Mouse (Mus musculus) cerebellum, adult 2 months (tissue): ENCODE data around the gene Vps72.

Source experiments
- CTCF ChIP-seq: fragments of 200-500 bp; IDR thresholded peaks from 2 replicates; pipeline ENCODE4 v1.5.1; 2011; ENCODE audit warnings: low read depth, mild to moderate bottlenecking, control low read depth, low read length, moderate library complexity, borderline replicate concordance; ENCODE audit not compliant: insufficient read depth
- POLR2A ChIP-seq: fragments of 200-500 bp; IDR thresholded peaks from 2 replicates; pipeline ENCODE4 v1.6.1; 2011; ENCODE audit warnings: low read length, control low read depth, borderline replicate concordance; ENCODE audit not compliant: insufficient read depth

DNA sequence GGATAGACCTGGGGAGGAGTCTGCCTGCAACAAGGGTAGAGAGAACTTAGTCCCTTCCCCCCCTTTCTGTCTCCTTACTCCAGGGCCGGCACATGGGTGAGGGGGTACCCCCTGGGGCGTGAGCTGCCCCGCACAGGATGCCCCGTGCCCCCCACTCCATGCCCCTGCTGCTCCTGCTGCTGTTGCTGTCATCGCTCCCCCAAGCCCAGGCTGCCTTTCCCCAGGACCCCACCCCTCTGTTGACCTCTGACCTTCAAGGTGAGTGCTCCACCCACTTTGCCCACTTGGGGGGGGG is 53.4 kb downstream of the Vps72 start:
- no peak for TF ChIP-seq CTCF
- TF ChIP-seq POLR2A = no peak
